Mouse (Mus musculus): ENCODE measurements around the gene Ssx9. TPM values are rescaled to one million over a fixed set of nuclear protein-coding genes. Genes with fewer than 3 reads are reported as not detected.
"Not testable (repeated sequence)": the region's sequence is repeated elsewhere in the genome, so short reads cannot be mapped to it uniquely, and the experiment has no call there.

The Ssx9 gene
- polyA plus RNA-seq (2012; rRNA removed), result not detected in 2 replicates
- not detected in 2 replicates for polyA plus RNA-seq (2014; fragmentation: Nextera tagmentation; extraction: Ambion mirVana)

DNA sequence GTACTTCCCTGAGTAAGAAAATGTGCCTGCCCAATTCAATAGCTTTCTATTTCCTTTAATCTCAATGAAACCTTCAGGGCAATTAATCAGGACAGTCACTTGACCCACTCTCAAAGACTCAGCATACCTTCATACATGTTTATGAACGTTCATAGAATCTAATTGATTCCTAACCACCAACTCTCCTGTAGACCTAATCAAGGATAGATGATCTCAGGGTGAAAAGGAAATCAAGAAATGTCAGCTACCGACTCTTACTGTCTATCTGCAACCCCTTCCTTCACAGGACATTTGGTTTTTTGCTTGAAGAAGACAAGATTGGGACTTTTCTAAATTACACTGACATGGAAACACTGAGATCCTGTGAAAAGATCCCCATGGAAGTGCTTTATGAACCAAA lies at the start of gene Ssx9:
Ssx9 (plus strand) TSS at position 301 of the 400 bp plus-strand sequence.
- WGBS (ENCODE audit: insufficient replicate concordance), result 35% methylated on average over 2 of the region's 2 CpGs
- not testable (repeated sequence) for H3K27me3 ChIP-seq (ENCODE audit: control insufficient read depth, insufficient read depth, low read length)

DNA sequence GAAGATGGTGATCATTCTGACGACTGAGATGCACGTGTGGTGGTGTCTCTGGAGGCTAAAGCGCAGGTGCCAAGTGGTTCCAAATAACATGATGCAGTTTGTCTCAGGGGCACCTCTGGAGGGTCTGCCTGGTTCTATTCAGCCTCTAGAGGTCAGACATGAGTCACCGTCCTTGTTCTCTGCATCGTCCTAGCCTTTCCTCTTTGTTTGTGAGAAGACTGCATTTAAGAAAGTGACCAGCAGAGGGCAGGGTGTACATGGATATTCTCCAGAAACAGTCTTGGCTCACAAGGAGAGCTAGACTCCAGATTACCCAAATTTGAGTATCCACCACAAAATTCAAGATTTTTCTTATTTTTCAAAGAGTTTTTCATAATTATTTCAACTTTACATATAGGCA lies 15.3 kb upstream of the Ssx9 start:
- TF ChIP-seq EP300 (IDR thresholded peaks at IDR 0.05; ENCODE audit: low read depth) (no peak), CTCF (IDR thresholded peaks at IDR 0.05; ENCODE audit: low read depth) (peak; percentile 26; the same call in 1 of the 2 replicates)
- H3K9me3 ChIP-seq (ENCODE audit: control insufficient read depth, low read length), result no peaks in the 10 kb centered on the region
- no peaks in the 10 kb centered on the region for H3K27me3 ChIP-seq (ENCODE audit: control insufficient read depth, insufficient read depth, low read length)
- H3K4me1 ChIP-seq (replicated peaks; ENCODE audit: control insufficient read depth in 2 of 2, insufficient read depth in 2 of 2, low read length in 1 of 2), result no peaks in the 10 kb centered on the region
- H3K36me3 ChIP-seq (replicated peaks; ENCODE audit: control insufficient read depth, insufficient read depth, low read depth), result no peaks in the 10 kb centered on the region
- no peak overlapping the region for H3K9ac ChIP-seq (replicated peaks)
- DNase-seq (ENCODE audit: low read depth in 3 of 3, low spot score in 3 of 3), result no peak
- no peak for ATAC-seq (ENCODE audit: insufficient read depth)
- no peak overlapping the region for H3K4me3 ChIP-seq (ENCODE audit: insufficient read depth in 1 of 2, low read depth in 2 of 2, low read length in 2 of 2)
- no peak overlapping the region for H3K4me2 ChIP-seq (ENCODE audit: low read depth)
- H3K27ac ChIP-seq, result no peak overlapping the region
- 30% methylated on average over 5 of the region's 5 CpGs for WGBS (ENCODE audit: insufficient replicate concordance)

More for the DNA sequence above, at the start of gene Ssx9:
- not testable (repeated sequence) for ATAC-seq (ENCODE audit: insufficient read depth); H3K4me1 ChIP-seq (replicated peaks; ENCODE audit: control insufficient read depth in 2 of 2, insufficient read depth in 2 of 2, low read length in 1 of 2); H3K9me3 ChIP-seq (ENCODE audit: control insufficient read depth, low read length); H3K27ac ChIP-seq; H3K9ac ChIP-seq (replicated peaks); DNase-seq (ENCODE audit: low read depth in 3 of 3, low spot score in 3 of 3); H3K36me3 ChIP-seq (replicated peaks; ENCODE audit: control insufficient read depth, insufficient read depth, low read depth); H3K4me2 ChIP-seq (ENCODE audit: low read depth); H3K4me3 ChIP-seq (ENCODE audit: insufficient read depth in 1 of 2, low read depth in 2 of 2, low read length in 2 of 2)

DNA sequence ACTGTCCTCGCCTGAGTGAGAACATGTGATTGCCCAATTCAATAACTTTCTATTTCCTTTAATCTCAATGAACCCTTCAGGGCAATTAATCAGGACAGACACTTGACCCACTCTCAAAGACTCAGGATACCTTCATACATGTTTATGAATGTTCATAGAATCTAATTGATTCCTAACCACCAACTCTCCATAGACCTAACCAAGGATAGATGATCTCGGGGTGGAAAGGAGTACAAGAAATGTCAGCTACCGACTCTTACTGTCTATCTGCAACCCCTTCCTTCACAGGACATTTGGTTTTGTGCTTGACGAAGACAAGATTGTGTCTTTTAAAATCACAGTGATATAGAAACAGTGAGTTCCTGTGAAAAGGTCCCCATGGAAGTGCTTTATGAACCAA lies 55.2 kb downstream of the Ssx9 start, which contains the start of gene Ssxb5:
Ssxb5 (plus strand) TSS at position 301 of the 400 bp plus-strand sequence.
- not testable (repeated sequence) for H3K9ac ChIP-seq (replicated peaks); H3K4me1 ChIP-seq (replicated peaks; ENCODE audit: control insufficient read depth in 2 of 2, insufficient read depth in 2 of 2, low read length in 1 of 2); H3K4me2 ChIP-seq (ENCODE audit: low read depth); H3K4me3 ChIP-seq (ENCODE audit: insufficient read depth in 1 of 2, low read depth in 2 of 2, low read length in 2 of 2); H3K27ac ChIP-seq; H3K9me3 ChIP-seq (ENCODE audit: control insufficient read depth, low read length); H3K36me3 ChIP-seq (replicated peaks; ENCODE audit: control insufficient read depth, insufficient read depth, low read depth); H3K27me3 ChIP-seq (ENCODE audit: control insufficient read depth, insufficient read depth, low read length); ATAC-seq (ENCODE audit: insufficient read depth); DNase-seq (ENCODE audit: low read depth in 3 of 3, low spot score in 3 of 3)
- 51% methylated on average over 4 of the region's 4 CpGs for WGBS (ENCODE audit: insufficient replicate concordance)

Other genes starting within 250 kb of the Ssx9 start
- gene Gm14459, start 223.5 kb upstream of the Ssx9 start, polyA plus RNA-seq (2012; rRNA removed), result not detected in 2 replicates
- not detected in 2 replicates for gene Gm14459, start 223.5 kb upstream of the Ssx9 start, polyA plus RNA-seq (2014; fragmentation: Nextera tagmentation; extraction: Ambion mirVana)
- not detected in 2 replicates for gene Ssxb6, start 200.2 kb upstream of the Ssx9 start, polyA plus RNA-seq (2012; rRNA removed)
- gene Ssxb6, start 200.2 kb upstream of the Ssx9 start, polyA plus RNA-seq (2014; fragmentation: Nextera tagmentation; extraction: Ambion mirVana), result not detected in 2 replicates
- not detected in 2 replicates for gene Ssxb3, start 156.6 kb upstream of the Ssx9 start, polyA plus RNA-seq (2012; rRNA removed)
- gene Ssxb3, start 156.6 kb upstream of the Ssx9 start, polyA plus RNA-seq (2014; fragmentation: Nextera tagmentation; extraction: Ambion mirVana), result not detected in 2 replicates
- not detected in 2 replicates for gene Ssxb8, start 57.6 kb upstream of the Ssx9 start, polyA plus RNA-seq (2012; rRNA removed)
- not detected in 2 replicates for gene Ssxb8, start 57.6 kb upstream of the Ssx9 start, polyA plus RNA-seq (2014; fragmentation: Nextera tagmentation; extraction: Ambion mirVana)
- not detected in 2 replicates for gene Ssxb5, start 55.3 kb downstream of the Ssx9 start, polyA plus RNA-seq (2012; rRNA removed)
- not detected in 2 replicates for gene Ssxb5, start 55.3 kb downstream of the Ssx9 start, polyA plus RNA-seq (2014; fragmentation: Nextera tagmentation; extraction: Ambion mirVana)
- gene Gm6592, start 95.6 kb downstream of the Ssx9 start, polyA plus RNA-seq (2012; rRNA removed), result not detected in 2 replicates
- gene Gm6592, start 95.6 kb downstream of the Ssx9 start, polyA plus RNA-seq (2014; fragmentation: Nextera tagmentation; extraction: Ambion mirVana), result not detected in 2 replicates
- not detected in 2 replicates for gene Gm5751, start 125.8 kb downstream of the Ssx9 start, polyA plus RNA-seq (2012; rRNA removed)
- gene Gm5751, start 125.8 kb downstream of the Ssx9 start, polyA plus RNA-seq (2014; fragmentation: Nextera tagmentation; extraction: Ambion mirVana), result not detected in 2 replicates
- gene B630019K06Rik, start 143.9 kb downstream of the Ssx9 start, polyA plus RNA-seq (2012; rRNA removed), result 0.11 and 0.12 TPM in 2 replicates
- gene B630019K06Rik, start 143.9 kb downstream of the Ssx9 start, polyA plus RNA-seq (2014; fragmentation: Nextera tagmentation; extraction: Ambion mirVana), result 0.06 and 0.13 TPM in 2 replicates
- not detected in 2 replicates for gene Fthl17b, start 214.5 kb downstream of the Ssx9 start, polyA plus RNA-seq (2012; rRNA removed)
- not detected in 2 replicates for gene Fthl17b, start 214.5 kb downstream of the Ssx9 start, polyA plus RNA-seq (2014; fragmentation: Nextera tagmentation; extraction: Ambion mirVana)
- not detected in 2 replicates for gene Fthl17c, start 228.1 kb downstream of the Ssx9 start, polyA plus RNA-seq (2012; rRNA removed)
- gene Fthl17c, start 228.1 kb downstream of the Ssx9 start, polyA plus RNA-seq (2014; fragmentation: Nextera tagmentation; extraction: Ambion mirVana), result not detected in 2 replicates
- gene Fthl17d, start 238.3 kb downstream of the Ssx9 start, polyA plus RNA-seq (2012; rRNA removed), result not detected in 2 replicates
- not detected in 2 replicates for gene Fthl17d, start 238.3 kb downstream of the Ssx9 start, polyA plus RNA-seq (2014; fragmentation: Nextera tagmentation; extraction: Ambion mirVana)